Mouse (Mus musculus) bone marrow, adult 2 months (tissue): ENCODE measurements at regions not wholly inside any gene's neighbourhood (a gene's known extent, or its start where the extent isn't known, plus 50 kb on each side); places are given as distances from the start of the nearest gene placed in this dataset.

Experiments
- CTCF ChIP-seq: fragments of 200-500 bp; IDR thresholded peaks from 2 replicates; pipeline ENCODE4 v1.5.1; 2011; ENCODE audit warnings: low read length, control low read depth; ENCODE audit not compliant: control insufficient read depth, insufficient read depth
- POLR2A ChIP-seq: fragments of 200-500 bp; IDR thresholded peaks from 2 replicates; pipeline ENCODE4 v1.6.1; 2011; ENCODE audit warnings: low read depth, mild to moderate bottlenecking, control low read depth, low read length, borderline replicate concordance; ENCODE audit not compliant: control insufficient read depth

GRCm38 (mm10) chr3:51151104-51151503 is 73.1 kb upstream of the Noct start:
- no peak for TF ChIP-seq CTCF
- TF ChIP-seq POLR2A, result no peak
